Mouse (Mus musculus): ENCODE results near the gene Sdad1. TPM values are rescaled to one million over a fixed set of nuclear protein-coding genes. Genes with fewer than 3 reads are reported as not detected.

The Sdad1 gene
- polyA plus RNA-seq, 1 experiment = 76.7 TPM

DNA sequence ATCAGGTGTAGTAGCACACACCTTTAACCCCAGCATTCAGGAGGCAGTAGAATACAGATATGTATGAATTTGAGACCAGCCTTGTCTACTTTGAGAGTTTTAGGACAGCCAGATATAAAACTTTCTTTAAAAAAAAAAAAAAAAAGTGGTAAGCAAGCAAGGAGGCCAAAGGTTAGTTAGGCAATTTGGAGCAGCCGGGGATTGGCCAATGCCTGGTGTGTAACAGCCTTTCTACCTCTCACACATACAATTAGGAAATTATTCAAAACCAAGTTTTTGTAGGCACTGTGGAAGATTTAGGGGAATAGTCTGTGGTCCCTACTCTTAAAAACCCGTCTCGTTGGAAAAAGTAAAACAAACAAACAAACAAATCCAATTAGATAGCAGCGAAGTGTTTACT lies 12.3 kb upstream of the Sdad1 start:
- TF ChIP-seq GATA1 (IDR thresholded peaks at IDR 0.05; ENCODE audit: low read length) = no peak

DNA sequence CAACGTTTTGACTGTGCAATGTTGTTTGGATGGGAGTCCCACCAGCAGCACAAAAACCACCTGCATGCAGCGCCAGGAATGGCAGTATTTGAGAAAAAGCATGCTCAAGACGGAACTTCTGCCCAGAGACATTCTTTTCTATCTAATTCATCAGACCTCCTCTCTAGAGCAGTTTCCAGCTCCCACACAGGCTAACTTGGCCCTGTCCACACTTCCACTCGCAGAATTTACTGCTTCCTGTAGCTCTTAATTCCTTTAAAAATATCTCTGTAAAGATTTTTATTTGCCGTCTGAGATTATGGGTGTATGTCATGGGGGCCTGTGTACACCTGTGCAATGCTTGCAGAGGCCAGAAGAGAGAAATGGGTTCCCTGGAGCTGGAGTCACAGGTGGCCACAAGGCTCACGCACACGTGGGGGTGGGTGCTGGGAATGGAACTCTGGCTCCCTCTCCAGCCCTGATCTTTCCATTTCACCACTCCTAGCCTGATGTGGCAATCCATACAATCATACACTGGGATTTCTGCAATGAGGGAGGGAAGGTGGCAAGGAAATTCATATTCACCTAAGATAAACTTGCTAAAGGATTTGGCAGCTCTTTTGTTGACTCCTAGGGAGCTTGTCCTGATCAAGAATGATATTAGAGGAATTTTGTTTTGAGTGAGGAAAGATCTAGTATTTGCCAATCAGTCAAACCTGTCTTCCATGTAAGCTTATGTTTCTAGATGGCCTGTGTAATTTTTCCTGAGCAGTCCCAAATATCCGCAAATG lies 11.5 kb upstream of the Sdad1 start:
- no peak for TF ChIP-seq GATA1 (IDR thresholded peaks at IDR 0.05; ENCODE audit: low read length)

DNA sequence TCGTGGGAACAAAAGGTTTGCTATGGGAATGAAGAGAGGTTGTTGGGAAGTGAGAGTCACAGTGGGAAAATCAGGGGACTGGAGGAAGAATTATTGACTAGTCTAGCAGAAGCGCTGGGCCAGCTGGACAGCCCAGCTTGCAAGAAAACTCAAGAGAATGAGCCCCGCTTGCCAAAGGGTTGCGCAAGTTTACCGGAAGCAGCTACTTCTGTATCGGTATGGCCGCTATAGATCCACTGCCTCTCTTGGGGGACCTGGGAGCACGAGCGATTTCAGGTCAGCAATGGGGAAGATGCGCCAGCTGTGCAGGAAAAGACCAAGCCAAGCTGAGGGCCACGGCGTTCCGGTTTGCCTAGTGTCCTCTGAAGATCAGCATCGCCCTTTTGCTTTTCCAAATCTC lies 8.3 kb upstream of the Sdad1 start:
- no peak for TF ChIP-seq GATA1 (IDR thresholded peaks at IDR 0.05; ENCODE audit: low read length)

DNA sequence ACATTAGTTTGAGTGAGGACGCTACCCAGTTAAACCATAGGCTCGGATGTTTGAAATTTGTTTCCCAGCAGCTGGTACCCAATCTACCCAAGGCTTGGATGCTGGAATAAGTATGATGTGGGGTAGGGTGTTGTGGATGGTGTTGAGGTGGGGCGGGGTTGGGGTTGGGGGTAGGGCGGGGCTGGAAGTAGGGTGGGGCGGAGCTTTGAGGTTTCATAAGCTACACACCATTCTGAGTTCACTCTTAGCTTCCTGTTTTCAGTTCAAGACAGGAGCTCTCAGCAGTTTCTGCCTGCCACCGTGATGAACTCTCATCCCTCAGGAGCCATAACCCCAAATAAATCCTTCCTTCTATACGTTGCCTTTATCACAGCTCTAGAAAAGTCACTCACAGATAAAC lies 7.8 kb upstream of the Sdad1 start:
- TF ChIP-seq GATA1 (IDR thresholded peaks at IDR 0.05; ENCODE audit: low read length) = no peak

DNA sequence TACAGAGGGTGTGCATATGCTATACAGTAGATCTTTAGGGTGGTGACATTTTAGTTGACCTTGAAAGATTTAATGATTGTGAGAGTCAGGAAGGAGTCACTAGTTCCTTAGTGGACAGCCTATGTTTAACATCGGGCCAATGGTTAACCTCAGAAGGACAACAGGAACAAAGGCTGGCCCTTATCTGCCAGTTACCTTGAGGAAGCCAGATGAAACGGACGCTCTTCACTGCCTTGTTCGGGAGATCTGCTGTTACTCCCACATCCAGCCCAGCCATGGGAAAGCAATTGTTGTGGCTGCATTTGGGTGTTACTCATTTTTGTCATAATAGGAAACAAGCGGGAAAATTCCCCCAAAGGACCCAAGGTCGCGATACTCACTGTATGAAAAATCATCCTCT lies 3.5 kb upstream of the Sdad1 start:
- no peak for TF ChIP-seq GATA1 (IDR thresholded peaks at IDR 0.05; ENCODE audit: low read length)

DNA sequence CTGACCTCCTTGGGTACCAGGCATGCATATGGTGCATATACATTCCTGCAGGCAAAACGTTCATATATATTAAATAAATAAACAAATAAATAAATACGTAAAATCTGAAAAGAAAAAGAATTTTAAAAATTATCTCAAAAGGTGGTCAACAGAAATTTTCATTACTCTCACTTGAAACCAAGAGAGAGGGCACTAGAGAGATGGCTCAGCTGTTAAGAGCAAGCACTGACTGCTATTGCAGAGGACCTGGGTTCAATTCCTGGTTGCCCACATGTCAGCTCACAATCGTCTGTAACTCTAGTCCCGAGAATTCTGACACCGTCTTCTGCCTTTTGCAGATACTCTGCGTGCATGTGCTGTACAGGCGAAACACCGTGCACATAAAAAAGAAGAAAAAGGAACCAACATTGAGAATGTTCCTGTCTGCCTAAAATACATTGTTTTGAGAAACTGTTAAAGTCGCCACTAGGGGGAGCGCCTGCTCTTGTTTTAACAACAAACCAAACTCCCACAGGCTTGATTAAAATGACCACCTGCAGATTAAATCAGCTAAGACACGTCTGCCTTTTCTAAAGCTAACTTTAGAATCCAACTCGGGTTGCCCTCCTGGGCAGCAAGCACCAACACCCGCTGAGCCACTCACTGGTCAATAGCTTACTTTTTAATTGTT lies 1.9 kb upstream of the Sdad1 start:
- TF ChIP-seq GATA1 (IDR thresholded peaks at IDR 0.05; ENCODE audit: low read length) = no peak

DNA sequence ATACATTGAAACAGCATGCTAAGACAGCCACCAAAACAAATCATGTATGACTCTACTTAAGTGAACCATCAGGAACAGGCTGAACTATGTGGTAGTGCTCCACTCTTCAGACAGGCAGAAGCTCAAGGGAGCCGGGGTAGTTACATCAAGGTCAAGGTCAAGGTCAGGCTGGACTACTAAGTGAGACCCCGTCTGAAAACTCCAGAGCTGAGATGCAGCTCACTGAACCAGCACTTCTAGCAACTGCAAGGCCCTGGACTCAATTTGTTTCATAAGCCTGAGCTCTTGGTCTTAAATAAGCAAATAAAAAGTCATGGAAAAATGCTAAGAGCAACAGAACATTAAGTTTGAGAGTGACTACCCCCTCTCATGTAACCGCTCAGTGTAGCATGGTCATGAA lies 6.0 kb downstream of the Sdad1 start:
- TF ChIP-seq GATA1 (IDR thresholded peaks at IDR 0.05; ENCODE audit: low read length) = no peak

DNA sequence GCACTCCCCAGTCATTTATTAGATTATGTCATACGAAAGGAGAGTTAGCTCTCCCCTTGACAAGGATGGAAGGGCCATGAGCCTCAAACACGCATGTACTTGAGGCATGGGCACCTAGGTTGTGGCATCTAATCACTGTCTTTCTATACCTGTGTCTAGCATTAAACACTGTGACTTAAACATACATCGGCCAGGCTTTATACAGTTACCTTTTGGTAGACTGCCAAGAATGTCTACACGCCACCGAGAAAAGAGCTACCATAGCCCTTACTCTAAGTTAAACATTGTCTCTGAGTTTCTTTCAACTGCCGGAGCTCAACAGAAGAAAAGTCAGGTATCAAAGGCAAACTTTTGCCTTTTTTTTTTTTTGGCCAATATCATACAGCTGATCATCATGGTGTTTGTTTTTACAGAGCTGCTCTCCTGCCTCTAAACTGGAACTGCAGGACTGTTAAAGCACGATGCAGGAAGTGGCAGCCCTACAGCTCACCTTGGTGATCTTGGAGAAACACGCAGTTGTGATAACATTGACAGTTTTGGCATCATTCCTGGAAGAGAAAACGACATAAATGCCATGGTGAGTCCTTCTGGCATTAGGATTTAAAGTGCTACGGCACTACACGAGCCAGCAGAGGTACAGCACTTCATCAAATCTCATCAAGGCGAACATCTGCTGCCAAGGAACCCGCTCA lies 8.0 kb downstream of the Sdad1 start:
- no peak for TF ChIP-seq GATA1 (IDR thresholded peaks at IDR 0.05; ENCODE audit: low read length)

DNA sequence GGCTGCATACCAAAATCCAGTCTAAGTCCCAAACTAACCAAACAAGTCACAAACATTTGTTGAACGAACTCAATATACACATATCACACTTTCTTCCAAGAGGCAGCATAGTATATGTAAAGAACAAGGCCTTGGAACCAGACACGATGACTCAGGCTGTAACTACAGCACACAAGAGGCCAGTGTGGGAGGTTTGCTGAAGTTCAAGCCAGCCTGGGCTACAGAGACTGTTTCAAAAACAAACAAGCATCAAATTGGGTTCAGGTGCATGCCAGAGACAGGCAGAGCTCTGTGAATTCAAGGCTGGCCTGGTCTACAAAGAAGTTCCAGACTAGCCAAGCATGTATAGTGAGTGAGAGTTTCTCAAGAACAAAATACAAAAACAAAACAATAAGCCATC lies 15.8 kb downstream of the Sdad1 start:
- TF ChIP-seq GATA1 (IDR thresholded peaks at IDR 0.05; ENCODE audit: low read length) = no peak

DNA sequence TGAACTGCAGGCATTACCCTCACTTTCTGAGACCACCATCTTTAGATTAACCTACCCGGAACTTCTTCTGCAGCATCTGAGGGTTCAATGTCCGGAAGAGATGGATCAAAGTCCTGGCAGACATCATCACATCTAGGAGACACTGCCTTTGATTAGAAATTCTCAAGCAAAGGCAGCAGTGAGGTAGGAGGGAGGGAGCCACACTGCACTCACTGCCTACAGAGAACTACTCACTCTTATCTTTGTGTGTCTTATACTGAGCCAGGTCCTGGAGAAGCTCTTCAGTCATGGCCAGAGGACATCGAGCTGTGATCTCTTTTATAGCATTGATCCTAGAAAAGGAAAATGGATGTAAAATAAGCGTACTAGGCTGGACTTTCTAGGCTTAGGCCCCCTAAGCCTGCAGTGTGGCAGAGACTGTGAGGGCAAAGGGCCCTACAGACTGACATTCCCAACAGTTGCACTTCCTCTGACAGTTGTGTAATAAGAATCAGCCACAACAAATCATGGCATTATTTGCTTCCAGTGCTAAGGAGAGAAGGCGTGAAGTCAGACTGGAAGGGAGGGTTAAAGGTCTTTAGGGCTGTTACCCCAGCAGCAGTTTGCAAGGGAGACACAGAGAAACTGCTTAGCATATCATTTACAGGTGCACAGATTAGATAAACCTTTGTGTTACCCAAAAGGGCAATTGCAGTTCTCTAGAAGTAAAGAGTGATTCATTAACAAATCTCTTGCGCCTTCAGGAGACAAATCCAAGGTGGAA lies 18.4 kb downstream of the Sdad1 start:
- no peak for TF ChIP-seq GATA1 (IDR thresholded peaks at IDR 0.05; ENCODE audit: low read length)

DNA sequence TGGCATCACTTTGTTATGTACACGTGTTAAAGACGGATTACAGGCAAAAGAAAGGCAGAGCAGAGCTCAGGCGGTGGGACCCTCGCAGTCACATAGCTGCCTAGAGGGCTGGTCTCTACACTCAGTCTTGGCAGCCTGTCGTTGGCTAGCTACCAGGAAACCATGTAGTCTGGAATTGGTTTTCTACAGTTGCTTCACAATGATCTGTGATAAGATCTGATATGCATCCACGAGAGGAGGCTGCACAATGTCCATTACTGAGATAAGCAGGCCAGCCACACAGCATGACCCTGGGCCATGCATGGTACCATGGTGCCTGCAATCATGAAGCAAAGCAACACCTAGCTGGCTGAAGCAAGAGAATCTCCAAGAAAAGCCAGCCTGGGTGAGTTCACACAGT lies 22.4 kb downstream of the Sdad1 start:
- no peak for TF ChIP-seq GATA1 (IDR thresholded peaks at IDR 0.05; ENCODE audit: low read length)

DNA sequence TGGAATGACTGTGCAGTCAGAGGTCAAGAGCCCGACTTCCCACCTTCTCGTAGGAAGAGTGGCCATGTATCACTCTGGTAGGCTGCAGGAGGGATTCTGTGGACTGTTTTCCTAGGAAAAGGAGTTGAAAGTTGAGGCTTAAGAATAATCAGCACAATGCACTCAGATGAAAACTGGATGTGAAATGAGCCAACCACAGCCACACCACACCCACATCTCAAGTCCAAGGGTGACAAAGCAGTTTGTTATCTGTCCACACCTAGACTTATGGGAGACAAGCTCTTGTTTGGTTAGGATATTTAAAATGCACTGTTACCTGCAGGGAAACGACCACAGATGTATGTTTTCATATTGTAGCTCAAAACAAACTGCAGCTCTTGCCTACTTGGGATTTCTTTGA lies 27.2 kb downstream of the Sdad1 start:
- peak; percentile 42 for TF ChIP-seq GATA1 (IDR thresholded peaks at IDR 0.05; ENCODE audit: low read length)

DNA sequence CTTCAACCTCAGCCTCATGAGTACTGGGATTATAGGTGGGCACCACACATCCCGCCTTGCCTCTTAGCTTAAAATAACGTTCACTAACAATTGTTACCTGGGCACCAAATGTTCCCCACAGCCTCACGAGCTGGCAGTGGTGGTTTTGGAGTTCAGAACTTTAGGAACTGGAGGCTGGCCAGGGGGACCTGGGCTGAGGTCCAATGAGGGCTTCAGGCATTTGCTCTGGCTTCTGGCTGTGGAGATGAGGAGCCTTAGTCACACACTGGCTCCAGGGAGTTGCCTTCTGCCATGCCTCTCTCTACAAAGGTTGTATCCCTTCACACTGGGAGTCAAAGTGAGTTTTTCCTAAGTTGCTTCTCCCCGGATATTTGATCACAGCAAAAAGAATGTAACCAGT lies 27.7 kb downstream of the Sdad1 start:
- no peak for TF ChIP-seq GATA1 (IDR thresholded peaks at IDR 0.05; ENCODE audit: low read length)

DNA sequence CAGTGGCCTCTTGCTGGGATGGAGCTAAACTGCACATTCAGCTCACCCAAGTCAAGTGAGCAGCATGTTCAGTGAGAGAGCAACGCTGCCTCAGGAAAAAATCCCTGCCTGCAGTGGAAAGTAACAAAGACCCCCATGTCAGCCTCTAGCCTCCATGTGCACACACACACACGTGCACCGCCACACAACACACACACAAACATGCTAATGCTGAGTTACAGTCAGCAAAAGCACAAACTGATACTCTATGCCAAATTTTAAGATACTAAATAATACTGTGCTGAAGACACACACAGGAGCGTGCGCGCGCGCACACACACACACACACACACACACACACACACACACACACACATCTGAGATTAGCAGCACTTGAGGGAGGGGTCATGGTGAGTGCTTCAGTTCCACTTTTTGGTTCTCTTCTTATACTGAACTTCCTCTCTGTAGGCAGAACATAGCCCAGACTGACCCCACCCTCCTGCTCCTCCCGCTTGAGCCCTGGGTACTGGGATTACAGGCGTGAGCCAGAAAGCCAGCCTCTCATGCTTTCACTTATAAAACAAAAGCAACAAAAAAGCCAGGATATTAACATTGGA lies 31.2 kb downstream of the Sdad1 start:
- no peak for TF ChIP-seq GATA1 (IDR thresholded peaks at IDR 0.05; ENCODE audit: low read length)

All from G1E-ER4 (cell line).